8 mouse cellular contexts compared by ENCODE assay signal in genomic region chr2:38927115-38927979, GRCm38 (mm10). TPM values are rescaled to one million over a fixed set of nuclear protein-coding genes. Genes with fewer than 3 reads are reported as not detected.
A peak's percentile ranks its signal among the peaks of the same experiment; 100 is the strongest.
DNase-seq lines count a peak whose midpoint lies in the region; ATAC-seq lines count a peak whose summit lies in the region.

TSS of gene Nr6a1 (minus strand) at chr2:38927688.

- 11% methylated on average over 19 of the region's 19 CpGs for WGBS in forebrain, embryonic 11.5 days

- no peak within 1 kb of the TSS for H3K27ac ChIP-seq in forebrain, embryonic 11.5 days (ENCODE audit: low read depth, low read length)

- H3K4me1 ChIP-seq in forebrain, embryonic 11.5 days (replicated peaks; ENCODE audit: control insufficient read depth, insufficient read depth, low read length): peaks cover 11% of the 10 kb centered on the region; the same call in 1 of the 2 replicates

- DNase-seq in Muller cell, postnatal 12 days (ENCODE audit: inconsistent ontology term): peak; percentile 91
- DNase-seq in cerebellum, adult 11 months: peak; percentile 51
- DNase-seq in forebrain, embryonic 11.5 days (ENCODE audit: low spot score): peak; percentile 86
- DNase-seq in layer of hippocampus, postnatal 25 days (ENCODE audit: extremely low spot score in 1 of 2, low spot score in 1 of 2): peak; percentile 43 to 73
- DNase-seq in lung, postnatal 4 days: peak; percentile 80 to 82
- peak; percentile 56 for DNase-seq in retina, postnatal 7 days (ENCODE audit: low read depth, low spot score)

- no peaks in the 10 kb centered on the region for H3K36me3 ChIP-seq in forebrain, embryonic 11.5 days (ENCODE audit: control insufficient read depth, insufficient read depth, low read length)

- H3K9ac ChIP-seq in forebrain, embryonic 11.5 days (ENCODE audit: low read length): no peak within 1 kb of the TSS

- ATAC-seq in forebrain, embryonic 11.5 days (replicated peaks; ENCODE audit: low FRiP score): peak; percentile 34
- peak; percentile 38 to 44; a peak in 2 of 4 replicates for ATAC-seq in hematopoietic stem cell, adult 5-6 weeks (replicated peaks in 1 of 2; ENCODE audit: insufficient read depth in 1 of 2, low FRiP score in 2 of 2, low TSS enrichment in 1 of 2, low read depth in 1 of 2, poor library complexity in 2 of 2, severe bottlenecking in 2 of 2)
- ATAC-seq in monocyte, adult 5-6 weeks (replicated peaks; ENCODE audit: insufficient number of reproducible peaks, low FRiP score, low TSS enrichment, poor library complexity, severe bottlenecking): no peak

- H3K4me3 ChIP-seq in forebrain, embryonic 11.5 days (ENCODE audit: low read depth, low read length): peak within 1 kb of the TSS; percentile 83

- no peaks in the 10 kb centered on the region for H3K9me3 ChIP-seq in forebrain, embryonic 11.5 days (ENCODE audit: control insufficient read depth, low read length)

- peak within 1 kb of the TSS; percentile 46 for H3K4me2 ChIP-seq in forebrain, embryonic 11.5 days (ENCODE audit: low read depth, low read length, severe bottlenecking)

- peaks cover 2% of the 10 kb centered on the region; the same call in 1 of the 2 replicates for H3K27me3 ChIP-seq in forebrain, embryonic 11.5 days (ENCODE audit: control insufficient read depth, insufficient read depth, low read length)

RNA-seq across cellular contexts. Expression of gene Nr6a1, which starts in this region (rescaled TPM):
- polyA plus RNA-seq in forebrain, embryonic 11.5 days (2014; fragmentation: Nextera tagmentation; extraction: Ambion mirVana): 2.9 and 3.1 TPM in 2 replicates
- total RNA-seq in hematopoietic stem cell, adult 5-6 weeks (2017): 0.13 and 3.2 TPM in 2 replicates
- 1 to 10 TPM; 4.3 to 5.5 TPM for total RNA-seq in layer of hippocampus, postnatal 25 days (2021)
- total RNA-seq in monocyte, adult 5-6 weeks (2017): 0.29 to 2.2 TPM (median 1.1 TPM) in 3 replicates
